Mouse (Mus musculus) regulatory T cell (primary cell): ENCODE measurements around the gene Arl2.
"Not testable (repeated sequence)": the region's sequence is repeated elsewhere in the genome, so short reads cannot be mapped to it uniquely, and the experiment has no call there.

Experiments used
- in situ Hi-C: fragments of 300-600 bp; cut with MboI, MseI; formaldehyde crosslinking; loops from one replicate; pipeline ENCODE4 v1.15.1; 2025; ENCODE audit warnings: high pct_unique_total_duplicates

The Arl2 gene

GRCm38 (mm10) chr19:6141394-6141749 is at the start of gene Arl2:
Arl2 (minus strand) TSS chr19:6141548.
- in situ Hi-C loops, result no loop called here

- in situ Hi-C loops, result no loop called here
Observed at GRCm38 (mm10) chr19:6184131-6184530, 42.8 kb upstream of the Arl2 start, which contains the start of gene Majin. Majin (plus strand) TSS chr19:6184388.

- in situ Hi-C loops, result no loop called here
Observed at GRCm38 (mm10) chr19:6182534-6182933, 41.2 kb upstream of the Arl2 start.

GRCm38 (mm10) chr19:6181629-6182028 is 40.3 kb upstream of the Arl2 start:
- in situ Hi-C loops, result no loop called here

GRCm38 (mm10) chr19:6178775-6179174 is 37.4 kb upstream of the Arl2 start:
- in situ Hi-C loops, result loop anchor here (10.0 kb wide), 2 partner anchors 136 to 636 kb away; no protein-coding TSS in a partner anchor

- in situ Hi-C loops, result loop anchor here (10.0 kb wide), 2 partner anchors 140 to 640 kb away; no protein-coding TSS in a partner anchor
Observed at GRCm38 (mm10) chr19:6174771-6175170, 33.4 kb upstream of the Arl2 start.

GRCm38 (mm10) chr19:6171215-6171614 is 29.9 kb upstream of the Arl2 start:
- in situ Hi-C loops, result loop anchor here (10.0 kb wide), 2 partner anchors 144 to 644 kb away; no protein-coding TSS in a partner anchor

GRCm38 (mm10) chr19:6166750-6167149 is 25.4 kb upstream of the Arl2 start:
- in situ Hi-C loops, result loop anchor here (10.0 kb wide), 1 partner anchor 418 kb away; no protein-coding TSS in a partner anchor

- in situ Hi-C loops, result loop anchor here (10.0 kb wide), 1 partner anchor 421 kb away; no protein-coding TSS in a partner anchor
Observed at GRCm38 (mm10) chr19:6163872-6164547, 22.7 kb upstream of the Arl2 start.

GRCm38 (mm10) chr19:6157220-6157619 is 15.9 kb upstream of the Arl2 start:
- in situ Hi-C loops, result no loop called here

- in situ Hi-C loops, result no loop called here
Observed at GRCm38 (mm10) chr19:6156372-6156771, 15.0 kb upstream of the Arl2 start.

- in situ Hi-C loops, result no loop called here
Observed at GRCm38 (mm10) chr19:6155174-6155573, 13.8 kb upstream of the Arl2 start.

- in situ Hi-C loops, result no loop called here
Observed at GRCm38 (mm10) chr19:6144842-6145241, 3.5 kb upstream of the Arl2 start.

GRCm38 (mm10) chr19:6140678-6141393 is 512 bp downstream of the Arl2 start, which contains the start of gene Batf2:
Batf2 (plus strand) TSS chr19:6140983.
- in situ Hi-C loops, result no loop called here

- in situ Hi-C loops, result no loop called here
Observed at GRCm38 (mm10) chr19:6140374-6140677, 1.0 kb downstream of the Arl2 start.

GRCm38 (mm10) chr19:6139701-6140100 is 1.6 kb downstream of the Arl2 start:
- in situ Hi-C loops, result no loop called here

- in situ Hi-C loops, result no loop called here
Observed at GRCm38 (mm10) chr19:6136397-6136796, 5.0 kb downstream of the Arl2 start.

GRCm38 (mm10) chr19:6133197-6133596 is 8.2 kb downstream of the Arl2 start:
- in situ Hi-C loops, result not testable (repeated sequence)

GRCm38 (mm10) chr19:6132171-6132827 is 9.0 kb downstream of the Arl2 start:
- in situ Hi-C loops, result no loop called here

GRCm38 (mm10) chr19:6130414-6131128 is 10.8 kb downstream of the Arl2 start:
- in situ Hi-C loops, result not testable (repeated sequence)

GRCm38 (mm10) chr19:6127760-6128341 is 13.5 kb downstream of the Arl2 start, which contains the start of gene Snx15:
Snx15 (minus strand) TSS chr19:6128304.
- in situ Hi-C loops, result loop anchor here (5.0 kb wide), 1 partner anchor 166 kb away; the partner anchor contains the start of gene Pola2
